Mouse (Mus musculus) MEL (cell line): ENCODE data around the gene Gm49776.

Experiments used
- CTCF ChIP-seq, 3 experiments: IDR thresholded peaks in 2 of 3; conservative IDR thresholded peaks in 1 of 3; 2 replicates each; pipeline ENCODE4 v1.5.1; 2011 to 2012; ENCODE audit warnings: low read length in 3 of 3, low read depth in 2 of 3, mild to moderate bottlenecking in 2 of 3, improper control_type of control experiment in 1 of 3, inconsistent platforms in 1 of 3, mixed read lengths in 1 of 3, moderate library complexity in 1 of 3; ENCODE audit not compliant: control insufficient read depth in 1 of 3, insufficient read depth in 1 of 3, poor library complexity in 1 of 3, severe bottlenecking in 1 of 3
- ELF1 ChIP-seq: IDR thresholded peaks from 2 replicates; pipeline ENCODE4 v1.6.1; 2014; ENCODE audit warnings: low read depth, mild to moderate bottlenecking, inconsistent platforms, low read length, improper control_type of control experiment, moderate library complexity
- GATA1 ChIP-seq: IDR thresholded peaks from 2 replicates; pipeline ENCODE4 v1.6.1; 2011; ENCODE audit warnings: low read depth, low read length, improper control_type of control experiment
- JUND ChIP-seq: IDR thresholded peaks from 2 replicates; pipeline ENCODE4 v1.6.1; 2011; ENCODE audit warnings: low read depth, mild to moderate bottlenecking, improper control_type of control experiment, low read length
- MYC ChIP-seq: IDR thresholded peaks from 2 replicates; pipeline ENCODE4 v1.6.1; 2011; ENCODE audit warnings: low read depth, mild to moderate bottlenecking, low read length, improper control_type of control experiment, moderate library complexity
- NRF1 ChIP-seq: IDR thresholded peaks from 2 replicates; pipeline ENCODE4 v1.6.1; 2014; ENCODE audit warnings: low read depth, mild to moderate bottlenecking, inconsistent platforms, low read length, improper control_type of control experiment, moderate library complexity; ENCODE audit not compliant: poor library complexity, insufficient read depth, severe bottlenecking
- POLR2A ChIP-seq, 2 experiments: IDR thresholded peaks; 2 replicates each; pipeline ENCODE4 v1.6.1; 2011 to 2012; ENCODE audit warnings: low read length in 2 of 2, mild to moderate bottlenecking in 2 of 2, control low read depth in 1 of 2, improper control_type of control experiment in 1 of 2, low read depth in 1 of 2, moderate library complexity in 1 of 2; ENCODE audit not compliant: control insufficient read depth in 1 of 2, insufficient read depth in 1 of 2, poor library complexity in 1 of 2
- RCOR1 ChIP-seq: IDR thresholded peaks from 2 replicates; pipeline ENCODE4 v1.6.1; 2012; ENCODE audit warnings: low read depth, mild to moderate bottlenecking, inconsistent platforms, low read length, improper control_type of control experiment
- UBTF ChIP-seq: IDR thresholded peaks from 2 replicates; pipeline ENCODE4 v1.6.1; 2012; ENCODE audit warnings: low read depth, mild to moderate bottlenecking, inconsistent platforms, low read length, improper control_type of control experiment, moderate library complexity, borderline replicate concordance; ENCODE audit not compliant: insufficient read depth

GRCm38 (mm10) chr16:18210701-18211416 is 47.3 kb downstream of the Gm49776 start:
- TF ChIP-seq CTCF (IDR thresholded peaks at IDR 0.05 in 2 of 3, conservative IDR thresholded peaks at IDR 0.05 in 1 of 3; ENCODE audit: control insufficient read depth in 1 of 3, insufficient read depth in 1 of 3, low read depth in 2 of 3, low read length in 3 of 3, poor library complexity in 1 of 3, severe bottlenecking in 1 of 3) (peak; percentile 86 to 100 (median 91)), UBTF (no peak), ELF1 (0 out of 2 replicates have a peak, but pooled peaks have one; percentile 40), NRF1 (no peak), MYC (0 out of 2 replicates have a peak, but pooled peaks have one; percentile 30), RCOR1 (no peak), POLR2A (IDR thresholded peaks at IDR 0.05; ENCODE audit: control insufficient read depth in 1 of 2, insufficient read depth in 1 of 2, low read depth in 1 of 2, low read length in 2 of 2, poor library complexity in 1 of 2) (no peak), GATA1 (no peak), JUND (no peak)
